Mouse (Mus musculus) T-helper 1 cell (primary cell): ENCODE measurements around the gene Cs.
"Not testable (repeated sequence)": the region's sequence is repeated elsewhere in the genome, so short reads cannot be mapped to it uniquely, and the experiment has no call there.

Experiments
- in situ Hi-C: fragments of 300-600 bp; cut with MboI, MseI; formaldehyde crosslinking; loops from one replicate; pipeline ENCODE4 v1.15.1; 2025; ENCODE audit warnings: high pct_unique_total_duplicates

The Cs gene

DNA sequence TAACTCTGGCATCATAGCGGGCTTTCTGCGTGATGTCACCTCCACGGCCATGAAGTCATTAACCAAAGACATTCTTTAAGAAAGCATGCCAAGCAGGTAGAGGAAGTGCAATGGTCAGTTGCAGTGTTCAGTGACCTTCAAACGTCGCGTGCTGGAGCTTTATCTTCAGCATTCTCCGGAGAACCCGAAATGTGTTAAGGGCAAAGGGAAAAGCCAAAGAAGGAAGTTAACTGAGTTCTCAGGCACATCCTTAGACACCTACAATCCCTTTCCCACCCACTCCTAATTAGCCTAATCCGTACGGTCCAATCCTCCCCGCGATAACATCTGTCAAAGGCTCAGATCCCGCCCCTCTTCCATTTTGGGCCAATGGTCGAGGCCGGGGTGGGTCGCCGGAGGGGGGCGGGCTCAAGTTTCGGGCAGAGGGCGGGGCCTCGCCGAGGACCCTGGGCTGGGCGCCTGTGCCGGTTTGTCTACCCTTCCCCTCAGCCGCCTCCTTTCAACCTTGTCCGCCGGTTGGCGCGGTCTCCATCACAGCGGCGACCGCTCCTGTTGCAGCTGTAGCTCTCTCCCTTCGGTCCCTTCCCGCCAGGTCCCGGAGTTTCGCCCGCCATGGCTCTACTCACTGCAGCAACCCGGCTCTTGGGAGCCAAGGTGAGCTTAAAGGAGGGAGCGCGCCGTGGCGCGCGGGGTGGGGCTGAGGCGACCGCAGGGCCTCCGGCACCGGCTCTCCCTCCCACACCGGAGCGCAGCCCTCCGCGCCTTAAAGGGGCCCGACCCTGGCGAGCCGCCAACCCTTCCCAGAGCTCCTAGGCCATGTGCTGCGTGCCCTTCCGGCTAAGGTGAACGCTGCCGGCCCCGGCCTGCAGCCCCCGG is at the start of gene Cs:
TSS of gene Cs (plus strand) at position 429 of the 876 bp plus-strand sequence.
- in situ Hi-C loops: no loop called here

DNA sequence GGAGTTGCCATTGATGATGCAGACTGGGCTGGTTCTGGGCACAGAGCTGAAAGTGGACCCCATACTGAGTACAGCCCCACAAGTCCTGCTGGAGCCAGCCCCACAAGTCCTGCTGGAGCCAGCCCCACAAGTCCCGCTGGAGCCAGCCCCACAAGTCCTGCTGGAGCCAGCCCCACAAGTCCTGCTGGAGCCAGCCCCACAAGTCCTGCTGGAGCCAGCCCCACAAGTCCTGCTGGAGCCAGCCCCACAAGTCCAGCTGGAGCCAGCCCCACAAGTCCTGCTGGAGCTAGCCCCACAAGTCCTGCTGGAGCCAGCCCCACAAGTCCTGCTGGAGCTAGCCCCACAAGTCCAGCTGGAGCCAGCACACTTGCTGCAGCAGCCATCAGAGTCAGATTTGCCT is 46.9 kb upstream of the Cs start:
- in situ Hi-C loops: not testable (repeated sequence)

DNA sequence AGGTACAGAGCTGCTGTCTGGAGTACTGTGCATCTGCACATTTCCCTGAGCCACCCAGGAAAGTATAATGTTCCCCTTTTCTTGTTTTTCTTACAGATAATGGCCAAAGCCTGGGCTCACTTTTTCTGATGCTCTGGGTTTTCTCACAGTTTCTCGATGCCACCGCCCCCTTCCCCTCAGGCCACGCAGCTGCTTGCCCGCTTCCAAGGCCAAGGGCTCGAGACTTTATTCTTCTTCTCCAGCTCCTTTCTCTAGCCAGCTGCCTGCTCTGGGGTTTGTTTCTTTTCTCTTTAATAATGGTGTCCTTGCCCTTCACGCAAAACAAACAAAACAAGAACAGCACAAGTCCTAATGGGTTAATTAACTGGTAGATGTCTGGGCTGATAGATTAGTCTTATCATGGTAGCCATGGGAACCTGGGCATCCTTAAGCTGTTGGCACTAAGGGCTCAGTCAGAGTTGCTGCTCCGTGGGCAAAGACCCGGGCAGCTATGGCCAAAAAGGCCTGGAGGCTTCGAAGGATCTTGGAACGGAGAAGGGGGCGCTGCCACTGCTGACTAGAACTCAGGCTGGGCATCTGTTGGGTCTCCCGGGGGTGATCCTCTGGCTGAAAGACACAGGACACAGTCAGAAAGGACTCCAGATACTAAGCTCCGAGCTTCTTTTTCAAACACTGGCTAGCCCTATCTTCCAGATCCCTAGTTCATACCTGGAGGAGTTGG is 41.0 kb upstream of the Cs start:
- in situ Hi-C loops: no loop called here

DNA sequence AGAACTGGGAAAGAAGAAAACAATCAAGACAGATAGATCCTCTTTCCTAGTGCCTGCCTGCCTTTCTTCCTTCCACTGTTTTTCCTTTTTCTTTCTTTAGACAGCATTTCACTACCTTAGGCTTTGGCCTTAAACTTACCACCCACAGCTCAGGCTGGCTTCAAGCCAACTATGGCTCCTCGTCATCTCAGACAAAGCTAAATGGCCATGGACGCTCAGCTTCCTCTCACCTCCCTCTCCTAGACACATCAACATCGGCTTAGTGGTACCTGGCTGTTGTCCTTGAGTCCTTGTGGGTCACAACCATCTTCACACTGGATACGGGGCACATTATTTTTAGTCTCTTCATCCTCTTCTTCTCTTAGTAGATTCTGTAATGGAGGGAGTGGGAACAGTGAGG is 40.3 kb upstream of the Cs start:
- in situ Hi-C loops: no loop called here

DNA sequence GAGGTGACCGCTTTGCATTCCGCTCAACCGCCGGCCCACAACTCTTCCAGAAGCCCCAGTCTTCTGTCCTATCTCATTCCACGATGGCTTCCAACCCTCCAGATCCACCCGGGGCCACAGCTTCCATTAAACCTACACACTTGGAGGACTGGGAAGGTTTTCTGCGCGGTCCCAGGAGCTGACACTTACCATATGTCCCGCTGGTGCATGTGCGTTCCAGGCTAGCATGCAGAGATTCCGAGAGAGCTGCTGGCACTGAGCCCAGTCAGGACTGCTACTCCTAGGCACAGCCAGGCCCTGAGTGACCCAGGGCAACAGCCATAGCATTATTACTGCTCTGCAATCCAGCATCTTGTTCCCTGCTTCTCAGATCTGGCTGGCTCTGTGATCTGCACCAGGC is 39.9 kb upstream of the Cs start:
- in situ Hi-C loops: no loop called here

DNA sequence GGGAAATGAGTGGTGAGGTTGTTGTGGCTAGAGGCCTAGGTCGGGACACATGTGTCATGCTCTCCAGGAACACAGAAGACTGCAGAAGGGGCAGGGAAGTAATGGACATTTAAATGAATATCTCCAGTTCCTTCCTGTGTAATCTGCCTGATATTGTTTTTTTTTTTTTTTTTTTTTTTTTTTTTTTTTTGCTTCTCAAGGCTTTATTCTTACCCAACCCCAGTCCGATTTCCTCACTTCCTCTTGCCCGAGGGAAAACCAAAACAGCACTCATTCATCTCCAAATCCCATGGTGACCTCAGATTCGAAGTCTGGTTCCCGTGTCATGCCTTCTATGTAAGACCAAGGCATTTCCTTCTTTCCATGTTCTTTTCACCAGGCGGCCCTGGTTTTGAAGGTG is 39.3 kb upstream of the Cs start:
- in situ Hi-C loops: no loop called here

DNA sequence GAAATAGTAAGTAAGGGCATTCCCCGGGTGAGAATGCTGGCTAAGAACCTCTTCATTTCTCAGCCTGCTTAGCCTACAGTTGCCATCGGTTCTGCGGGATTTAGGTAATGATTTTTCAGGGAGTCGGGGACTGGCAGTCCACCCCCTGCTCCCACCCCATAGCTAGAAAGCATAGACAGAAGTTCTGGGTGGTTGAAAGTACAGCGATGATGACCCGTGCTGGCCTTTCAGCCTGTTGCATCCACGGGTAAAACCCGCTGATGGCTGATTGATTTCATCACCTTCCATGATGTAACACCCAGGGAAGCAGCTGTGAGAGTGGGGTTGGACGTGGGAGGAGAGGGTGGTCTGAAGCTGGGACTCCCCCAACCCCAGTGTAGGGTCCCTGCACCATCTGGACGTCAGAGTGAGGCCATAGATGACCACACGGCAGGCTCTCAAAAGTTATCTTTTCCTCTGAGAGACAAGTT is 38.8 kb upstream of the Cs start, which contains the start of gene Il23a:
TSS of gene Il23a (minus strand) at position 51 of the 470 bp plus-strand sequence.
- in situ Hi-C loops: no loop called here

DNA sequence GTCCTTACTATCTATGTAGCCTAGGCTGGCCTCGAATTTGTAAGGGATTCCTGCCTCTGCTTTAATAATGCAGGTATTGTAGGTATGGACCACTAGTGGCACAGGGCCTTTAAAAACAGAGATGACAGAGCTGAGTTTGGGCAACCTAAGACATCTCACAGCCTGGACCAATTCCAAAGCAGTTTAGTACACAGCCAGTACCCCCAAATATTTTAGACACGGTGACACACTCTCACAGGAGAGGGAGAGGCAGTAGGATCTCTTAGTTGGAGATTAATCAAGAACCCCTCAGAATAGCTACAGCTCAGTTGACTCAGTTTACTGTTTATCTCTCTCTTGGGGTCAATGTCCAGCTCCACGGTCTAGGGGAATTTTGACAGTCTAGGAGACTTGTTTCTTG is 35.2 kb upstream of the Cs start:
- in situ Hi-C loops: no loop called here

DNA sequence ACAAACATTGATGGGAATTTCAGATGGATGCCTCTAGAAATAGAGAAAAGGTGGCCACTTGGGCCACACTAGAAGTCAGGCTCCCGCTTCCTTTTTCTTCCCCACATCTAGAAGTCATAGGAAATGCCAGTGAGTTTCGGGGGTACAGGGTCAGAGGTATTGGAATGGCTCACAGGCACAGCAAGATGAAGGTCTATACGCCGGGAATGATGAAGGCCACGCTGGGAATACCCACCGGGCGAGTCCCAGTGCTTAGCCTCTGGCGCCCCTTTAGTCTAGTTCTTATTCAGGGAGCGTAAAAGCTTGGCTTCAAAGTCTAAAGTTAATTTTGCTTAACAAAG is 34.8 kb upstream of the Cs start:
- in situ Hi-C loops: no loop called here

DNA sequence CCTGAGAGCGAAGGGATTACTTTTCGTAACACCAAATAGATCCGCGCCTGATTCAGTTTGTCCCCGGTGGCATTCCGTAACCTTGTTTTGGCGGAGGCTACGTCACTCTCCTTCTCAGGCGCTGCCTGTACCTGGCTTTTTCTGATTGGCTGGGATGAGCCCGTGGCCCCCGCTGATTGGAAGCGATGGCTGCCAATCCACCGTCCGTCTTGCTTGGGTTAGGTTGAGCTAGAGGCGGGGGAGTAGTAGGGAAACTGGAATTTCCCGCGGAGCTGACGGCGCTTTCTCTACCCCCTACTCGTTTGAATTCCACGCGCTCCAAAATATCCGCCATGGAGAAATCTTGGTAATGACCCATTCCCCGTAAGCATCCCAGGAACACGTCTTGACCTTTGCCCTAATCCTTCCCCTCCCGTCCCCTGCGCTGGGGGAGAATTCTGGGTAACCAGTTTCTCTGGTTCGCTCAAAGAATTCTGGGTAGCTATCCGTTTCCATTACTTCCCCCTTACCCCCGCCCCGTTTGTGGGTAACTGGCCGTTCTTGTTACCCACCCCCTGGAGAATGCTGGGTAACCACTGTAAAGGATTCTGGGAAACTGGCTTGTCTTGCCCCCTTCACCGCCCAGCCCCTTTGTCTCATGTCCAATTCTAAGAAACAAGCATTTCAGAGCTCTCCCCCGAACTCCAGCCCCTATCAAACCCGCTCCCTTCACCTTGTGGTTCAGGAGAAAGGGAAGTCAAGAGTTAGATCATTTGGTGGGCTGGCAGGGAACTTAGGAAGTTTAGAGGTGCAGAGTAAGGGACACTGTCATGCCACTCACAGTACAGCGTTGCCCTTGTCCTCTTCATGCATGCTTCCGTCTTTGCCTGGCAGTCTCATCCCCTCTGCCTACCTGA is 34.2 kb upstream of the Cs start, which contains the start of gene Pan2:
TSS of gene Pan2 (plus strand) at position 210 of the 896 bp plus-strand sequence.
- in situ Hi-C loops: no loop called here

DNA sequence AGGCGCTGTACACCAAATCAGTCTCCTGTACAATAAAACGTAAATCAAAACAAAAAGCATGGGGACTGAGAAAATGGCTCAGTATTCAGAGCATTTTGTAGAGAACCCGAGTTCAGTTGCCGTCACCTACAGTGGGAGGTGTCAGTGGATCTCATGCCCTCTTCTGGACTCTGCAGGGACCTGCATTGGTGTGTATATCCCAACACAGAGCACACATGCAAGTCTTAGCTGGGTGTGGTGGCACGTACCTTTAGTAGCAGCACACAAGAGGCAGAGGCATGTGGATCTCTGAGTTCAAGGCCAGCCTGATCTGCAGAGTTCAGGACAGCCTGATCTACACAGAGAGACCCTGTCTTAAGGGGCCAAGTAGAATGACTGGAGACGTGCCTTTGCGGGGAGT is 27.9 kb upstream of the Cs start:
- in situ Hi-C loops: no loop called here

DNA sequence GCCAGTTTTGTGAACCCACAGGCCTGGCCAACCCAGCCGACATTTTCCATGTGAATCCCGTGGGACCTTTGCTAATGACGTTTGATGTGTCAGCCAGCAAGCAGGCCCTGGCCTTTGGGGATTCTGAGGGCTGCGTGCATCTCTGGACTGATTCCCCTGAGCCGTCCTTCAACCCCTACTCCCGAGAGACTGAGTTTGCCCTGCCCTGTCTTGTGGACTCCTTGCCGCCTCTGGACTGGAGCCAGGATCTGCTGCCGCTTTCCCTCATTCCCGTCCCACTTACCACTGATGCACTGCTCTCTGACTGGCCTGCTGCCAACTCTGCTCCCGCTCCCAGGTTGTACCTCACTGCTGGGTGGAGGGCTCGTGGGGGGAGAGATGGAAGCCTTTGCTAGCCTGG is 27.4 kb upstream of the Cs start:
- in situ Hi-C loops: no loop called here

DNA sequence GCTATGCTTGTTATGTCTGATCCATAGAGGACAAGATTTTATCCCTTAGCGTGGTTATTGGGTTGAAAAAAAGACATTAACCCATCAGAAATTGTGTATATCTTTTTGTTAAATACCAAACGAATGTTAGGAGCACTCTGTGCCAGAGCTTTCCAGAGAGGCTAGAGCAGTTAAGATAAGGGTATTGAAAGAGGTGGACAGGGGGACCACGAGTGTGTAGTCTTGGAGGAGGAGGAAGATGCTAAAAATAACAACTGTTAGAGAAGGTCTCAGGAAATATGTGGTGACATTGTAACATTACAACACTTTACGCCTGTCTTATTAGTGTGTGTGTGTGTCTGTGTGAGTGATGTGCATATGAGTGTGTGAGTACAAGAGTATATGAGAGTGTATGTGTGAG is 26.6 kb upstream of the Cs start:
- in situ Hi-C loops: no loop called here

DNA sequence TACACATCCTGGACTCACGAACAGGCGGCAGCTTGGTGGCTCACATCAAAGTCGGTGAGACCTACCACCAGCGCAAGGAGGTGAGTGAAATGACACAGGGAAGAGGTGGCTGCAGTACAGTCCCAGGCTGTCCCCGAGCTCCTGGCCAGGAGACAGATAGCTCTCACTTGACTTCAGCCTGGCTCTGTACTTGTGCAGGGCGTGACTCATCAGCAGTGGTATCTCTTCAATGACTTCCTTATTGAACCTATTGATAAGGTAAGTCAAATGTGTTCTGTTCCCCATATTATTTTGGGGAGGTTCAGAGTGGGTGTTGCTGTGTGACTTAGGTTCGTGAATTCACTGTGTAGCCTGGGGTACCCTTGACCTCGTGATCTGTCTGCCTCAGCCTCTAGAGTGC is 22.0 kb upstream of the Cs start:
- in situ Hi-C loops: no loop called here

DNA sequence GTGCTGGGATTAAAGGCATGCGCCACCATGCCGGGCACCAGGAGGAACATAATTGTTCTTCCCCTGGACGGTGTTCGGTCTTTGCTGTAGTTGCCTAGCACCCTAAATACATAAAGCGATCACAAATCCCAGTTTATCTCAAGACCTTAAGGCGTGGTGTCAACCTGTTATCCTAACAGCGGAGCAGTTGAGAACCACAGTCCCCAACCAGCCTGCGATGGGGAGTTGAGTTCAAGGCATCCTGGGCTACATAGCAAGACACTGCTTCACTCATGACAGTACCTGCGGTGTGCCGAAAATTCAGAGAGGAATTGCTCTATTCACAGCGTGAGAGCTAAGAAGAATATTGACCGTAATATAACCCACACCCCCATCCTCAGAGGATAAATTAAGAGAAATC is 15.9 kb upstream of the Cs start:
- in situ Hi-C loops: no loop called here

DNA sequence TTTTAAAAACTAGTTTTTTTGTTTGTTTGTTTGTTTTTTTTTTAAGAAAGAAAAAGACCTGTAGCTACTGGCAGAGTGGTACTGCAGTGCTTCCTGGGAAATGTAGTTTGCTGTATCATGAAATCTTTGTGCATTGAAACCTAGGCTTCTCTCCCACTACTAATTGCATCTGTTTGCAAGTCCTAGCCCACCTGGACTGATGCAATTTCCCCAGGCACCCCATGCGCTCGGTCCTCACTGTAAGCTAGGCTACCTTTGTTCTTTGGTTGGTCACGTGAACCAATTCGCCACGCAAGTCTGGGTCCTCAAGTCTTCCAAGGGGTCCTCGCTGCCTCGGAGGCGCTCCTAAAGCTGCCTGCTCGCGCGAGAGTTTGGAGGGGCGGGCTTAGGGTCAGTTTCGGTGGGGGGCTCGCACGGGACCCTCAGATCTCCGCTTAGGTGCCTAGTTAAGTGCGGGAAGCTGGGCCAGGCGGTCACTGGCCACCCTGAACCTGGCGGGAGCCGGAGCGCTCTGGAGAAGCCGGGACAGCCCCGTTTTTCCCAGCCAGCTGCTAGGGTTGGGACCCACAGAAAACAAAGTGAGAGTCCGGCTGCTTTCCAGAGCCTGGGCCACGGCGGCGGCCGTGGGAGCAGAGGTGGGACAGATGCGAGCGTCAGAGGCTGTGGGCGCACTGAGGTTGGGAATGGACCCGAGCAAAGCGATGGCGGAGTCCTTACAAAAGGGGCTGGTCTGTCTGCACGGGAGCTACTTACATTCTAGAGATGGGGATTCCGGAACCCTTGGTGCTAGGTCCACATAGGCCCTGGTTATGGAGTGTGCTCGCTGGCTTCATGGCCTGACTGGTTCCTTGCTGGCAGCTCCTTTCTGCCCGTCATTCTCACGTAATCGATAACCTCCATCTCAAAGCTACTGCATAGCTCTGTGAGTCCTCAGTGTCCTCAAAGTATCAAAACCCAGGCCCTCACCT is 15.1 kb upstream of the Cs start, which contains the start of gene Cnpy2:
TSS of gene Cnpy2 (plus strand) at position 319 of the 968 bp plus-strand sequence.
- in situ Hi-C loops: no loop called here

DNA sequence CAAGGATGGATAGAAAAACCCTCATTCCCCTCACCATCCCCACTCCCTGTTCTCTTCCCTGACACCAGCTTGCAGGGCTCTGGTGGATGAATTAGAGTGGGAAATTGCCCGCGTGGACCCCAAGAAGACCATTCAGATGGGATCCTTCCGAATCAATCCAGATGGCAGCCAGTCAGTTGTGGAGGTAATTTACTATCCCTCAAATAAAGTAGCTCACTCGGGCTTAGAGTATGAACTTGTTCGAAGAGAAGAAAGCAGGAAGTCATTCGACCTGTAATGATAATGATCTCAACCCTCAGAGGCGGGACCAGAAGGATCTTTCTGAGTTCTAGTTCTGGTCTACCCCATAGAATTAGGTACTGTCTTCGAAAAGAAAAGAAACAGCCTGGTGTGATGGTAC is 14.0 kb upstream of the Cs start:
- in situ Hi-C loops: no loop called here

DNA sequence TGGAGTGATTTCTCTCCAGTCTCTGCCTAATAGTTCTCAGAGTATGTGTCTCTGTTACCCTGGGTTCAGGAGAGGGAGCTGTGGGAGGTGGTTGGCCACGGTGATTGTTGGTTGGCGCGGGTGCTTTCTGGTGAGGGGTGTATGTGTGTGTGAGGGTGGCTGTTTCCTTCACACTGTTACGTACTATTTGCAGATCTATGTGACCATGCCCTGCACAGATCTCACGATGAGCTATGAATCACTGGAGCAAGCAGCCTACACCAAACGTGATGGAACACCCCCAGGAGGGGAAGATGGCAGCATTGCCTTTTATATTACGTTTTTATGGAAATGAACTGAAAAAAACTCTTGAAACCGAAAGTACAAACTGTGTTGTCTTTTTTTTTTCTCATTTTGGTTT is 10.7 kb upstream of the Cs start:
- in situ Hi-C loops: no loop called here

DNA sequence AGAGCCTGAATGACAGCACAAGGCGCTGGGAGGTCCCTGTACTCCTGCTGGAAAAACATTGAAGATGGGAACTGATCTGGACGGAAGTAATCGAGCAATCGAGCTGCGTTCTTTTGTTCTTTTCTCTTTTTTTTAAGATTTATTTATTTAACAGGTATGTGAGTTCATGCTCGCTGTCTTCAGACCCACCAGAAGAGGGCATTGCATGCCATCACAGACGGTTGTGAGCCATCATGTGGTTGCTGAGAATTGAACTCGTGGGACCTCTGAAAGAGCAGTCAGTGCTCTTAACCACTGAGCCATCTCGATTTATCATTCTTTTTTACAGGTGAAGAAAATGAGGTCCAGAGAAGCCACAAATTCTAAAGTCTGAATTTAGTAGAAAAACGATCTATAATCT is 9.9 kb upstream of the Cs start:
- in situ Hi-C loops: no loop called here

DNA sequence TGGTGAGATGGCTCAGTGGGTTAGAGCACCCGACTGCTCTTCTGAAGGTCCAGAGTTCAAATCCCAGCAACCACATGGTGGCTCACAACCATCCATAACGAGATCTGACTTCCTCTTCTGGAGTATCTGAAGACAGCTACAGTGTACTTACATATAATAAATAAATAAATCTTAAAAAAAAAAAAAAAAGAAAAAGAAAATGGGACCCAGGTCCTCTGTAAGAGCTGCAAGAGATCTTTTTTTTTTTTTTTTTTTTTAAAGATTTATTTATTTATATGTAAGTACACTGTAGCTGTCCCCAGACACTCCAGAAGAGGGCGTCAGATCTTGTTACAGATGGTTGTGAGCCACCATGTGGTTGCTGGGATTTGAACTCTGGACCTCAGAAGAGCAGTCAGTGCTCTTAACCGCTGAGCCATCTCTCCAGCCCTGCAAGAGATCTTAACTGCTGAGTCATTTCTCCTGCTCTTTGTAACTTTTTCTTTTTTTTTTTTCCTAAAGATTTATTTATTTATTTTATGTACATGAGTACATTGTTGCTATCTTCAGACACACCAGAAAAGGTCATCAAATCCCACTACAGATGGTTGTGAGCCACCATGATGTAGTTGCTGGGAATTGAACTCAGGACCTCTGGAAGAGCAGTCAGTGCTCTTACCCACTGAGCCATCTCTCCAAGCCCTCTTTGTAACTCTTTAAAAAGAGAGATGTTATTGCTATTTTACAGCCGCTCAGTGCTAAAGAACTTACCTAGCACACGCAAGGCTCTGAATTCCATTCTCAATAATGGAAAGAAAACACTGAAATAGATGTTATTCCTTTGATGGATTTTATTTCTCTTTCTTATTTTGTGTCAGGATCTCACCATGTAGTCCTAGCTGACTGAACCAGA is 4.9 kb upstream of the Cs start:
- in situ Hi-C loops: not testable (repeated sequence)
